Mouse (Mus musculus) urinary bladder, adult 2 months (tissue): ENCODE results near the gene Tmem178b. TPM values are rescaled to one million over a fixed set of nuclear protein-coding genes. Genes with fewer than 3 reads are reported as not detected.

Experiments
- DNase-seq: peaks from one replicate; pipeline ENCODE4 v3.0.0; 2022; ENCODE audit warnings: low spot score
- polyA plus RNA-seq: library from polyadenylated mRNA; depleted of rRNA; stranded (reverse); fragments of >200 nt; gene quantifications from 2 replicates; pipeline ENCODE4 v1.2.3, GENCODE M21; 2012; rRNA removed

Tmem178b gene
- polyA plus RNA-seq, 1 experiment, result 0.70 TPM

GRCm38 (mm10) chr6:40263687-40264086 lies 390.6 kb downstream of the Tmem178b start:
- DNase-seq, result no peak

- no peak for DNase-seq
Observed at GRCm38 (mm10) chr6:40300707-40301106, 427.6 kb downstream of the Tmem178b start.

- DNase-seq, result no peak
Observed at GRCm38 (mm10) chr6:40303379-40303778, 430.3 kb downstream of the Tmem178b start.

Other genes starting within 250 kb of the Tmem178b start
- 22.1 and 24.6 TPM in 2 replicates for gene Braf, start 147.8 kb upstream of the Tmem178b start, polyA plus RNA-seq
- gene Mrps33, start 62.3 kb upstream of the Tmem178b start, polyA plus RNA-seq, result 145 and 195 TPM in 2 replicates